Mouse (Mus musculus) liver, embryonic 13.5 days (tissue): ENCODE data around the gene Isca1. TPM values are rescaled to one million over a fixed set of nuclear protein-coding genes. Genes with fewer than 3 reads are reported as not detected.
A peak's percentile ranks its signal among the peaks of the same experiment; 100 is the strongest.
"Not testable (repeated sequence)": the region's sequence is repeated elsewhere in the genome, so short reads cannot be mapped to it uniquely, and the experiment has no call there.

Experiments used
- ATAC-seq: fragments of 200-750 bp; cut with Nextera tagmentation; 2 replicates; pipeline ENCODE4 v1.8.0; 2017; ENCODE audit warnings: low read depth, mild to moderate bottlenecking, moderate number of reproducible peaks, moderate library complexity
- DNase-seq: peaks from one replicate; pipeline ENCODE4 v3.0.0; 2022
- H3K27ac ChIP-seq: fragments of 300-500 bp; sonication (generic); 2 replicates; pipeline ENCODE4 v1.5.1; 2015; ENCODE audit warnings: moderate library complexity, mild to moderate bottlenecking, inconsistent platforms
- H3K27me3 ChIP-seq: fragments of 300-500 bp; sonication (generic); 2 replicates; pipeline ENCODE4 v1.6.1; 2015; ENCODE audit warnings: mild to moderate bottlenecking, inconsistent platforms
- H3K36me3 ChIP-seq: fragments of 300-500 bp; sonication (generic); 2 replicates; pipeline ENCODE4 v1.6.1; 2015; ENCODE audit warnings: mild to moderate bottlenecking, inconsistent platforms
- H3K4me1 ChIP-seq: fragments of 300-500 bp; sonication (generic); replicated peaks from 2 replicates; pipeline ENCODE4 v1.6.1; 2015; ENCODE audit warnings: inconsistent platforms
- H3K4me2 ChIP-seq: fragments of 300-500 bp; sonication (generic); 2 replicates; pipeline ENCODE4 v1.6.1; 2015; ENCODE audit warnings: inconsistent platforms, mild to moderate bottlenecking, moderate library complexity
- H3K4me3 ChIP-seq: fragments of 300-500 bp; sonication (generic); replicated peaks from 2 replicates; pipeline ENCODE4 v1.5.1; 2015; ENCODE audit warnings: mild to moderate bottlenecking, inconsistent platforms
- H3K9ac ChIP-seq: fragments of 300-500 bp; sonication (generic); 2 replicates; pipeline ENCODE4 v1.6.1; 2015; ENCODE audit warnings: mild to moderate bottlenecking, inconsistent platforms
- H3K9me3 ChIP-seq: fragments of 300-500 bp; sonication (generic); replicated peaks from 2 replicates; pipeline ENCODE4 v1.6.1; 2016; ENCODE audit warnings: inconsistent platforms
- WGBS: fragments of 180-500 bp; shearing (Covaris S2); methylation state at CpG from one replicate; pipeline ENCODE4 v1.1.7; 2015; ENCODE audit not compliant: insufficient replicate concordance; 5-methylcytosine and 5-hydroxymethylcytosine counted together
- polyA plus RNA-seq: library from polyadenylated mRNA; unstranded; fragments of >200 nt; fragmentation: Nextera tagmentation; extraction: Ambion mirVana; gene quantifications from 2 replicates; pipeline ENCODE4 v1.2.1, GENCODE M21; 2015

Isca1 gene
- polyA plus RNA-seq, 1 experiment from 2014 or later, result 218 TPM

DNA sequence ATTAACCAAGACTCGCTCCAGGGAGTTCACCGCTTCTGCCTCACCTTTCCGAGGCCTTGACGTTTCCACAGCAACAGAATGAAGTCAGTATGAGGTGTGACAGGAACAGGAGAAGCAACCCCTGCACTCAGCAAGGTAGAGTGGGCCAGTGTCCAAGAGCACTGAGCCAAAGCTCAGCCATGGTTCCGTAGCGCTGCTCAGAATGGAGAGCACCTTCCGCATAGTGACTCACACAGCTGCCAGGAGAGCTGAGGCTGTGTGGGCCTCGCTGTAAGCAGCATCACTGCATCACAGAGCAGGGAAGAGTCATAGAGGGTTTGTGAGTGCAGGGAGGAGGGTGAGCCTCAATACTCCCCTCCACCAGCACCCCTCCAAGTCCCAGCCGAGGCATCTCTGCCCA is 22.9 kb downstream of the Isca1 start, which contains the start of gene 1700014D04Rik:
Gene 1700014D04Rik (minus strand): TSS at position 42 of the 400 bp plus-strand sequence.
- no peak within 1 kb of the TSS for H3K4me2 ChIP-seq
- 88% methylated on average over 9 of the region's 9 CpGs for WGBS
- H3K4me1 ChIP-seq, result no peaks in the 10 kb centered on the region
- H3K36me3 ChIP-seq, result no peaks in the 10 kb centered on the region
- DNase-seq, result no peak
- H3K4me3 ChIP-seq, result no peak within 1 kb of the TSS
- H3K9ac ChIP-seq, result no peak within 1 kb of the TSS
- H3K9me3 ChIP-seq, result no peaks in the 10 kb centered on the region
- H3K27ac ChIP-seq, result no peak within 1 kb of the TSS
- ATAC-seq, result 0 out of 2 replicates have a peak, but pooled peaks have one; percentile 27
- no peaks in the 10 kb centered on the region for H3K27me3 ChIP-seq

DNA sequence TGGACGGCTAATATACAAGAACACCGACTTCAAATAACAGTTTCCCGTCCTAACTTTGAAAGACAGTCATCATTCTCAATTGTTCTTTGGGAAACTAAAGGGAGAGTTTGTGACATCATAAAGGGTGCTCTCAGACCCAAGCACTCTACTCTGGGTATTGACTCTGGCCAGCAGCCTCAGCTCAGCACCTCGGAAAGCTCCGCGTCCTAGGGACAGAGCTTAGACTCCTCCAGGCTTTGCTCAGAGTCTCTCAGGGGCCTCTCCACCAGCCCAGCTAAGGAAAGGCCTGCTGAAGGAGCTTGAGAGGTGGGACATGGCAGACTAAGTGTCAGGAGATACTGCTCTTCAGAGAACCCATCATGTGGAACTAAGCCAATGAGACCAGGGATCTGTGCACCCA is 23.4 kb downstream of the Isca1 start:
- no peak overlapping the region for H3K27ac ChIP-seq
- no peak for DNase-seq
- H3K27me3 ChIP-seq, result no peaks in the 10 kb centered on the region
- no peak overlapping the region for H3K4me3 ChIP-seq
- no peak overlapping the region for H3K9ac ChIP-seq
- no peaks in the 10 kb centered on the region for H3K36me3 ChIP-seq
- H3K4me2 ChIP-seq, result no peak overlapping the region
- 74% methylated on average over 6 of the region's 6 CpGs for WGBS
- no peak for ATAC-seq
- H3K9me3 ChIP-seq, result no peaks in the 10 kb centered on the region
- peaks cover 5% of the 10 kb centered on the region for H3K4me1 ChIP-seq

DNA sequence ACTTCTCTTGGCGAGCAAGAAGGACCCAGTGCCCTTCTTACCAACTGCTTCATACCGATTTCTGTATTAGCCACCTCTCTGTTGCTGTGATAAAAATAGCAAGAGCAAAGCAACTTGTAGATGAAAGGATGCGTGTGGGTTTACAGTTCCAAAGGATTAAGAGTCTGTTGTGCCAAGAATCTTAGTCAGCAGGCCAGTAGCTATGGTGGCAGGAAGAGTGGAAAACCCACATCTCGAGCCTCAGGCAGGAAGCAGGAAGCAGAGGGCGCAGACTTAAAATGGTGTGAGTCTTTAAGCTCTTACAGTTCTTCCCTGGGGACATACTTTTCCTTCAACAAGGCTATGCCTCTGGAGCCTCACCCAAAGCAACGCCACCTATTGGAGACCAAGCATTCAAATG is 24.1 kb downstream of the Isca1 start:
- ATAC-seq, result no peak
- no peak for DNase-seq
- Histone ChIP-seq H3K9me3 (no peaks in the 10 kb centered on the region), H3K27ac (no peak overlapping the region), H3K36me3 (no peaks in the 10 kb centered on the region), H3K4me1 (peaks cover 12% of the 10 kb centered on the region), H3K9ac (no peak overlapping the region), H3K27me3 (no peaks in the 10 kb centered on the region), H3K4me3 (no peak overlapping the region), H3K4me2 (no peak overlapping the region)
- WGBS, result 50% methylated on average over 6 of the region's 6 CpGs

DNA sequence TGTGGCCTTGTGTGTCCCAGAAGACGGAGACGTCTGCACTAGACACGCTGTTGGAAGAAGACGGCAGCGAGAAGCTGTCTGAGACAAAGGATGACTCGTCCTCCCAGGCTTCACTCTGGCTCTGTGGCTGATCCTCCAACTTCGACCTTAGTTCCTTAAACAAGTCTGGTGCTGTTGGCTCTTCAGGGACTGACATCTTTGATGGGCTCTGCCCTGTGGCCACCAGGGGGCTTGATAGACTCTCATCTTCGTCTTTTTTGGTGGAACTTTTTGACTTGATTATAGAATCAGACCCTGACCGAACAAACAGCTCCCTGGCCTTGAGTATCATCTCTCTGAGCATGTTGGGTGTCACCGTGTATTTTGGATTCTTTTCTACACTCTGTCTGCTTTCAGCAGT is 27.9 kb downstream of the Isca1 start:
- peaks cover 50% of the 10 kb centered on the region for H3K4me1 ChIP-seq

DNA sequence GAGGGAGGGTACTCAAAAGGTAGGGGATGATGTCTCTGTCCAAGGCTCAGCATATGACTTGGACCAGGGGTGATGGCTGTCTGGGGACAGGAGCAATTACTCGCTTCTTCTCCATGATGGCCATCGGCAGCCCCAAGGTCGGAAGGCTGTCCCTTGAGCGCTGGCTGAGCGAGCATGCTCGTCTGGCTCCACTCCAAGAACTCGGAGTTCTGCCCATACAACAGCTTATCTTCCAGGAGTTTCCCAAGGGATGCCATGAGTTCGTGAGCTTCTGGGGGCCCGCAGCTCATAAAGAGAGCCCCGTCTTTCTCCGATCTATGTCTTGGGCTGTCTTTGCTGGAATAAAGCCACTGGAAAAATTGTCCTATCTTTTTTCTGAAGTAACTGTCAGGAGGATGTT is 28.5 kb downstream of the Isca1 start:
- no peak for ATAC-seq
- Histone ChIP-seq H3K9me3 (no peaks in the 10 kb centered on the region), H3K27ac (peak overlapping the region; percentile 97; the same call in 1 of the 2 replicates), H3K9ac (no peak overlapping the region), H3K4me2 (no peak overlapping the region), H3K36me3 (no peaks in the 10 kb centered on the region), H3K4me3 (no peak overlapping the region), H3K4me1 (peaks cover 56% of the 10 kb centered on the region), H3K27me3 (no peaks in the 10 kb centered on the region)
- no peak for DNase-seq
- 81% methylated on average over 11 of the region's 11 CpGs for WGBS

More for the DNA sequence above, 27.9 kb downstream of the Isca1 start:
- ATAC-seq (no peak), DNase-seq (no peak)
- Histone ChIP-seq H3K4me3 (no peak overlapping the region), H3K27me3 (no peaks in the 10 kb centered on the region), H3K9ac (no peak overlapping the region), H3K9me3 (no peaks in the 10 kb centered on the region), H3K27ac (no peak overlapping the region), H3K36me3 (no peaks in the 10 kb centered on the region), H3K4me2 (no peak overlapping the region)
- WGBS, result 47% methylated on average over 10 of the region's 10 CpGs

DNA sequence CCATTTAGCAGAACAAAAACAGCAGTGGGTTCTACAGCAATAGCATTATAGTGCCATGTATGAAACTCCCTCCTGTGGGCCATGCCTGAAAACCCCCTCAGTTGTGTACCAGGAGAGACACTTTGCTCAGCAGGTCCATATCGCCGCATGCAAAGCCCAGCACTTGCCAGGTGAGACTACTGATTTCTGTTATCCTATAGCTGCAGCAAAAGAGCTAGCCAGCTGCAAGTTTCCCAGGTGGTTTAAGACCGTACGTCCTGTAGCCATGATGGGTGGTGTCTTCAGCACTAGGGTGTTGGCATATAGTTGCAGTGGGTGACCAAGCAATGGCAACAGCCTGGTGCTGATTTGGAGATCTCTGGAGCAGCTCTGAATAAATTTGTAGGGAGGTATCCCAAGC is 30.2 kb downstream of the Isca1 start:
- WGBS, result 27% methylated on average over 4 of the region's 4 CpGs
- peak overlapping the region; percentile 55 for H3K4me2 ChIP-seq
- H3K9ac ChIP-seq, result peak overlapping the region; percentile 73
- no peaks in the 10 kb centered on the region for H3K9me3 ChIP-seq
- no peaks in the 10 kb centered on the region for H3K36me3 ChIP-seq
- peak overlapping the region; percentile 97 for H3K27ac ChIP-seq
- peak; percentile 80 for DNase-seq
- no peaks in the 10 kb centered on the region for H3K27me3 ChIP-seq
- H3K4me3 ChIP-seq, result no peak overlapping the region
- ATAC-seq, result peak; percentile 75
- H3K4me1 ChIP-seq, result peaks cover 73% of the 10 kb centered on the region

DNA sequence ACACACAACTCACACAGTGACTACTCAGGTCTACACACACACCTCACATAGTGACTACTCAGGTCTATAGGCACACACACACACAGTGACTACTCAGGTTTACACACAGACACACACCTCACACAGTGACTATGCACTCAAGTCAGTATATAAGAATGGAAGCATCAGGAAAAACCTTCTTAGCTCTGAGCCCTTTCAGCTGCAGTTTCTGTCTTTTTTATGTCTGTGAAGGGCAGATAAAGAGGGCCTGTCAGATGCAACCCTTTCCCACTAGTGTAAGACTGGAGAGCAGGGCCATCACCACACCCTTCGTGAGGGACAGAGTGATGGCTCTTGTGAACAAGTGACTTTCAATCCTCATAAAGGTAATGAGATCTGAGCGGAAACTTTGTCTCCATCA is 31.2 kb downstream of the Isca1 start:
- Histone ChIP-seq H3K4me1 (peaks cover 82% of the 10 kb centered on the region), H3K9ac (peak overlapping the region; percentile 73), H3K9me3 (no peaks in the 10 kb centered on the region), H3K4me2 (peak overlapping the region; percentile 55), H3K36me3 (no peaks in the 10 kb centered on the region), H3K27me3 (no peaks in the 10 kb centered on the region), H3K4me3 (peak overlapping the region; percentile 12), H3K27ac (peak overlapping the region; percentile 97)
- WGBS, result 34% methylated on average over 2 of the region's 2 CpGs
- peak; percentile 89 for ATAC-seq
- peak; percentile 72 for DNase-seq

DNA sequence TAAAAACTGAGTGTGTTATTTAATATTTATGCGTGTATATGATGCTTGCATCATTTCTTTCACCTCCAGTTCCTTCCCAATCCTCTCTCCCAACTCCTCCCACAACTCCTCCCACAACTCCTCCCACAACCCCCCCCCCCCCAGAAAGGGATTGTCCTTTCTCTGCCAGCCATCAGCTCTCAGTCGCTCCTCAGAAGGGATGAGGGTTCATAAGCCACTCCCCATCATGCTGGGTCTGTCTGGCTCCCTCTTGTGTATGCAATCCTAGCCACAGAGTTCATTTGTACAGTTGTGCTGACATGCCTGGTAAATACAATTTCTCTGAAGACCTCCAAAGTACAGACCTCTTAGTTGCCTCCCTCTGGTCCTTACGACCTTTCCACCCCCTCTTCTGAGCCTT is 34.4 kb downstream of the Isca1 start:
- Histone ChIP-seq H3K9me3 (no peaks in the 10 kb centered on the region), H3K36me3 (no peaks in the 10 kb centered on the region), H3K27ac (peak overlapping the region; percentile 97), H3K4me1 (peaks cover 93% of the 10 kb centered on the region), H3K27me3 (0 out of 2 replicates have a peak, but pooled peaks cover 2% of the 10 kb centered on the region), H3K4me2 (peak overlapping the region; percentile 54), H3K9ac (peak overlapping the region; percentile 46), H3K4me3 (no peak overlapping the region)
- DNase-seq (no peak), ATAC-seq (peak; percentile 13; the same call in 1 of the 2 replicates)
- WGBS, result 30% methylated on average over 3 of the region's 3 CpGs

DNA sequence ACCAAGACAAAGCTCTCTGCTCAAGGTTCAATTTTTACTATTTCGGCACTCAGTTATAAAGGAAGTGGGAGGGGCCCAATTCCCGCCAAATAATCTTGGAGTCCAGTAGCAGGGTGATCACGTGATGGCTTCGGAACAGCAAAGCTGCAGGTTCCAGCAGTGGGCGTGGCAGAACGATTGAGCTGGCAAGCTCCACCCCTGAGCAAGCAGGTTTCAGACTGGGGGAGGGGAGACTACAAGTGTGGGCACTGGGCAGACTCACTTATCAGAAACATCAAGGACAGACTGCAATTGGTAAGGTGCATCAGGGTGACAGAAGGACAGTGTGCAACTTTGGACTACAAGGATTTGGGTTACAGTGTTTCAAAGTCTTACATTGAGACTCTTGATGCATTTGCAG is 35.3 kb downstream of the Isca1 start:
- 5% methylated on average over 6 of the region's 6 CpGs for WGBS
- Histone ChIP-seq H3K4me3 (0 out of 2 replicates have a peak overlapping the region, but pooled peaks have one; percentile 13), H3K4me2 (peak overlapping the region; percentile 54), H3K4me1 (peaks cover 85% of the 10 kb centered on the region), H3K27ac (peak overlapping the region; percentile 97), H3K9ac (peak overlapping the region; percentile 51; the same call in 1 of the 2 replicates)
- H3K27me3 ChIP-seq, H3K9me3 ChIP-seq, H3K36me3 ChIP-seq, ATAC-seq: not testable (repeated sequence)
- peak; percentile 79 for DNase-seq

DNA sequence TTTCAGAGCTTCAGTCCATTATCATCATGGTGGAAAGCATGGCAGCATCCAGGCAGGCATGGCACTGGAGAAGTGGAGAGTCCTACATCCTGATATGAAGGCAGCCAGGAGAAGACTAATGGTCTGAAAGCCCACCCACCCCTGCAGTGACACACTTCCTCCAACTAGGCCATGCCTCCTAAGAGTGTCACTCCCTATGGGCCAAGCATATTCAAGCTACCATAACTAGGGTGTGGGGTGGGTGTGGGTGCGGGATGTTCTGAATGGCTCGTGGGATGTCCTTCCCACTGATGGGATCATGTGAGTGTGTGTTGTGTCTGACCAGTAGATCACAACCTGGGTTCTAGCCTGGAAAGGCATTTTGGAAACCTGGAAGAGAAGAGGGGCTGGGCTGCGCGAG is 35.7 kb downstream of the Isca1 start:
- DNase-seq (no peak), ATAC-seq (no peak)
- 67% methylated on average over 4 of the region's 4 CpGs for WGBS
- Histone ChIP-seq H3K4me3 (no peak overlapping the region), H3K27ac (peak overlapping the region; percentile 63), H3K27me3 (0 out of 2 replicates have a peak, but pooled peaks cover 3% of the 10 kb centered on the region), H3K36me3 (no peaks in the 10 kb centered on the region), H3K4me1 (peaks cover 81% of the 10 kb centered on the region), H3K9me3 (no peaks in the 10 kb centered on the region), H3K9ac (no peak overlapping the region), H3K4me2 (peak overlapping the region; percentile 54)

DNA sequence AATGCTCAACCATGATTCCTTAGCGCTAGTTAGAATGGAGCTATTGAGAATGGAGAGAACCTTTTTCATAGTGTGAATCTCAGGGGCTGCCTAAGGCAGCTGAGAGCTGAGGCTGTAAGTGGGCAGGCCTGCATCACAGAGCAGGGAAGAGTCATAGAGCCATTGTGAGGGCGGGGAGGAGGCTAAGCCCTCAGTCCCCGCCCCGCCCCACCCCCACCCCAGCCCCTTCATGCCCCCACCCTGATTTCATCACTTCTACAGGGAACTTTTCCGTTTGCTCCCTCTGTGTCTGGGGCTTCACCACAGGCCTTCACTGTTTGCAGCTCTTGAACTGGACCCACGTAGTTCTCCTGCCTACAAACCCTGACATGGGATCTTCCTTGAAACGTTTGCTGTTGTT is 38.0 kb downstream of the Isca1 start, which contains the start of gene Spata31d1d:
Gene Spata31d1d (minus strand): TSS at position 101 of the 400 bp plus-strand sequence.
- no peak within 1 kb of the TSS for H3K9ac ChIP-seq
- no peaks in the 10 kb centered on the region for H3K36me3 ChIP-seq
- DNase-seq (no peak), ATAC-seq (no peak)
- no peak within 1 kb of the TSS for H3K4me3 ChIP-seq
- H3K4me1 ChIP-seq, result peaks cover 72% of the 10 kb centered on the region
- no peak within 1 kb of the TSS for H3K4me2 ChIP-seq
- peak within 1 kb of the TSS; percentile 65 for H3K27ac ChIP-seq
- 34% methylated on average over 7 of the region's 7 CpGs for WGBS
- no peaks in the 10 kb centered on the region for H3K9me3 ChIP-seq
- H3K27me3 ChIP-seq, result peaks cover 19% of the 10 kb centered on the region
